Mouse (Mus musculus): ENCODE measurements around the gene Cmtm7. TPM values are rescaled to one million over a fixed set of nuclear protein-coding genes. Genes with fewer than 3 reads are reported as not detected.
A peak's percentile ranks its signal among the peaks of the same experiment; 100 is the strongest.
"Not testable (repeated sequence)": the region's sequence is repeated elsewhere in the genome, so short reads cannot be mapped to it uniquely, and the experiment has no call there.

The Cmtm7 gene
- total RNA-seq, 2 experiments from 2014 or later, result 13.1 TPM

DNA sequence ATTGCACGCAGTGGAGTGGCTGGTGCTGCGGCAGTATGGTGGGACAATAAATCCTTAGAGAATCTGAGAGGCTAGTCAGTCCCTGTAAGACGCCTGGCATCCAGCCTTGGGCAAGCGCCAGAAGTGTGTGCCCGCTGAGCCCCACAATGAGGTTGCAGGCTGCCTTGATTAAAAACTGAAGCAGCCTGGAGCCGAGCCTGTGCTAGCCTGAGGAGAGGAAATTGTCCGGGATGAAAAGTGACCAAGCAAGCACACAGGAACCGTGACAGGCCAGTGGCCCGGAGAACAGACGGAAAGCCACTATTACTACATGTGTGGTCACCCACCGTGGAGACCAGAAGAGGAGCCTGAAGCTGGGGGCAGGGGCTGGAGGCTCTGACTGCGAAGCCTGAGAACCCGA lies 14.6 kb downstream of the Cmtm7 start:
- DNase-seq, result no peak

- DNase-seq, result peak in 1 of 2 experiments; percentile 54
Observed at GRCm38 (mm10) chr9:114763341-114763740, 18.3 kb downstream of the Cmtm7 start.

DNA sequence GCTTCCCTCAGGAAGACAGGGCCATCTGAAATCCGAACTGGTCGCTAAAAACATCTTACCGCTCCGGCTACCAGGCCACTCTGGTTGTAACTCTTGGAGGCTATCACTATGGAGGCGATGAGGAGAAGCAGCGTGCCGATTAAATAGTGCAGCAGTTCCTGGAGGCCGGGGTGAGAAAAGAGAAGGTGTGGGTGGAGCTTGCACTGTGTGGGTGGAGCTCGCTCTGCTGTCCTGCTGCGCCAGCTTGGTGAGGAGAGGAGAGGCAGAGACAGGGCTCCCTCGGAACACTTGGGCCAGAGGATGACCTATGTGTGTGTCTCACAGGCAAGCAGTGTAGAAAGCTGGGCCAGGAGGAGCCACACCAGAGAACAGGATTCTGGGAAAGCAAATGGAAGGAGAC lies 19.8 kb downstream of the Cmtm7 start:
- no peak for DNase-seq

DNA sequence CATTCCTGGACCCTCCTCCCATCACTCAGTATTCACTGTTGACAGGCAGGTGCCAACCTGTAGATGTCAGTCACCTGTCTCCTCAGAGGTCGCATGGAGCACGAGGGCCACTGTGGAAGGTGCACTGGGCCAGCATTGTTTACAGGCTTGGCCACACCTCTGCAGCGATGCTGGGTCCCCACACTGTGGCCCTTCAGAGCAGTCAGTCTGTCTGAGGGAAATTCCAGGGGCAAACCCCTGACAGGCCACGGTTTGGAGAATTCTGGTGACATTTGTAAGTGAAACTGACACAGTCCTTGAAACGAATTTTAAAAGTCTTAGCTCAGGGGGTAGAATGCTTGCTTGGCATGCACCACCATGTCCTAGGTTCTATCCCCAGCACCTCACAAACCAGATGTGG lies 21.3 kb downstream of the Cmtm7 start:
- DNase-seq, result no peak

GRCm38 (mm10) chr9:114759886-114760285 lies 21.8 kb downstream of the Cmtm7 start:
- no peak for DNase-seq

GRCm38 (mm10) chr9:114758801-114759200 lies 22.9 kb downstream of the Cmtm7 start:
- no peak for DNase-seq

DNA sequence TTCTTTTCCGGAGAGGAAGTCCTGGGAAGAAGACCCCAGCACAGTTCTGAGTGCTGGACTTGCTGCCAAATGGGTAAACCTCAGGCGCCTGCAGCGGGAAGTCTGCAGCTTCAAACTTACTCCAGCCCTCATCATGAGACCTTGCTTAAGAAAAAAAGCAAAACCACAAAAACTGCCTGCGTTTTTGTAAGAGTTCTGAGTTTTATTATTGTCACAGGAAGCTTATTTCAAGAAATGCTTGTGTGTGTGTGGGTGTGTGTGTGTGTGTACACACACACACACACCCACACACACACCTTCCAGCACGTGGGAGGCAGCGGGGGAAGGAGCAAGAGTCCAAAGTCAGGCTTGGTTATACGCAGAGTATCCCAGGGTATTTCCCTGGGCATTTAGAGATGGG lies 23.4 kb downstream of the Cmtm7 start:
- DNase-seq, result no peak

- DNase-seq, result peak; percentile 95
Observed at GRCm38 (mm10) chr9:114752863-114753484, 28.7 kb downstream of the Cmtm7 start.

GRCm38 (mm10) chr9:114752311-114752710 lies 29.3 kb downstream of the Cmtm7 start:
- no peak for DNase-seq

- DNase-seq, result no peak
Observed at GRCm38 (mm10) chr9:114751582-114751981, 30.1 kb downstream of the Cmtm7 start.

DNA sequence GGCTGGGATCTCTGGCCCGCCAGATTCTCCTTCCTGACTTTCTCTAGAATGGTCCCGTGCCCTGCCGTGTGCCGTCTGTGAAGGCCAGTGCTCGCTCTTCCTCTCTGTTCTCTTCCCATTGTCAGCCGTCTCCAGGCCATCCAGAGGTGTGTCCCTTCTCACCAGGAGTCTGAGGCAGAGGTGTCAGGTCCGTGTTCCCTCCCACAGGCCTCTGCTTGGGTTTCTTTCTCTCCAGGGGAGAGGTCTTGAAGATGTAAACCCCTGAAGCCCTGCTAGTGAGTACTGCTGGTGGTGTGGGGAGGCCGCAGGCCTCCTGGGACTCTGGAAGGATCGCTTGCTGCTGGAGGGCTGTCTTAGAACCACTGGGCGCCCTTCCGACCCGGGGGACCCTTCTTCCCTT lies 34.2 kb downstream of the Cmtm7 start:
- no peak for DNase-seq

- DNase-seq, result no peak
Observed at GRCm38 (mm10) chr9:114747012-114747411, 34.6 kb downstream of the Cmtm7 start.

DNA sequence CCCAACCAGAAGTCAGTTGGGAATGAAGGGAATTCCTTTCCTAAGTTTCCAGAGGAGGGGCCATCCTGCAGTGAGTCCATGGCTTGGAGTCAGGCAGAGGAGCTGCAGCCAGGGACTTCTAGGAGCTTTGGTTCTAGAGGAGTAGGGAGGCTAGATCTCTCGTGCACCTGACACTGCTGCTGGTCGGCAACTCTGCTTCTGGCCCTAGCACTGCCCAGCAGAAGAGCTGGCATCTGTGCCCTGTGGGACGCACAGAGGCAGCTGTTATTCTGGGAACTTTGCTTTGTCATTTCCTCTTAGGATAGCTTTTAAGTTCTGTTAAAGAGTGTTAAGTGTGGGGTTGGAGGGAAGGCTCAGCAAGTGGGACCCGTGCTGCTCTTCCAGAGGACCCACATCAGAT lies 36.0 kb downstream of the Cmtm7 start:
- peak in 1 of 2 experiments; percentile 28 for DNase-seq

- no peak for DNase-seq
Observed at GRCm38 (mm10) chr9:114745163-114745562, 36.5 kb downstream of the Cmtm7 start.

DNA sequence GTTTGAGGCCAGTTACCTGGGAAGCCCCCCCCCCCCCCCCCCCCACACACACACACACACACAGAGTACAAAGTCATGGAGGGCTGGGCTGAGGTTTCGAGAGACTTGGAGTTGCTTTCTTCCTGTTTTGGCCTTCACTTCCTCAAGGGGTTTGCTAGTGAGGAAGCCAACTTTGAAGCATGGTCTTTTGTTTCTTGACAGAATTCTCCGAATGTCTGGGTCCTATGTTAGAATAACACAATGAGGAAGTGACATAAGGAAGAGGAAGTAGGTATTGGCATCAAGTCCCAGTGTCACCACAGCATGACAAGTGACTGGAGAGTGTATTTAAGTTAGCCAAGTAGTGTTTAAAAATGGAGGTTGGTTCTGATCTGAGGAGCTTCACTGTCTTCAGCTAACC lies 38.9 kb downstream of the Cmtm7 start:
- DNase-seq, result peak in 1 of 2 experiments; percentile 55

GRCm38 (mm10) chr9:114740336-114740735 lies 41.3 kb downstream of the Cmtm7 start:
- DNase-seq, result no peak

- DNase-seq, result peak; percentile 65 to 74
Observed at GRCm38 (mm10) chr9:114736442-114736841, 45.2 kb downstream of the Cmtm7 start.

GRCm38 (mm10) chr9:114733238-114733637 lies 48.4 kb downstream of the Cmtm7 start:
- no peak for DNase-seq

GRCm38 (mm10) chr9:114731871-114732682 lies 49.6 kb downstream of the Cmtm7 start:
- DNase-seq, result no peak

- DNase-seq, result peak; percentile 98 to 99
Observed at GRCm38 (mm10) chr9:114731011-114731755, 50.5 kb downstream of the Cmtm7 start, which contains the start of gene Cmtm6. Gene Cmtm6, plus strand, starts transcription at chr9:114731116.

GRCm38 (mm10) chr9:114729911-114730805 lies 51.5 kb downstream of the Cmtm7 start:
- DNase-seq, result no peak

DNA sequence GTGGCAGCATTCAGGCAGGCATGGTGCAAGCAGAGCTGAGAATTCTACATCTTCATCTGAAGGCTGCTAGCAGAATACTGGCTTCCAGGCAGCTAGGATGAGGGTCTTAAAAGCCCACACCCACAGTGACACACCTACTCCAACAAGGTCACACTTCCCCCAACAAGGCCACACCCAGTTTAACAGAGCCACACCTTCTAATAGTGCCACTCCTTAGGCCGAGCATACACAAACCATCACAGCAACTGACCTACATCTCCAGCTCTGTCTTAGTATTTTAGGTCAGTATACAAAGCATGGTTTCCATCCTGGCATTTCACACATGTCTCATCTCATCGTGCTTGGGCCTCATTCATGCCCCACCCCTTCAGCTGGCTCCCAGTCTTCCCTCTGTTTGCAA lies 53.2 kb downstream of the Cmtm7 start:
- not testable (repeated sequence) for DNase-seq

Data from heart, adult 18-20 months (tissue).